Mouse (Mus musculus): ENCODE results near the gene Pacs2.

Gene Pacs2

GRCm38 (mm10) chr12:113042543-113042942, 28.2 kb downstream of the Pacs2 start:
- DNase-seq (ENCODE audit: low spot score in 2 of 2), result no peak

- DNase-seq (ENCODE audit: low spot score in 2 of 2), result peak; percentile 22 to 36
Measured at GRCm38 (mm10) chr12:113044916-113045677, 30.8 kb downstream of the Pacs2 start.

- DNase-seq (ENCODE audit: low spot score in 2 of 2), result no peak
Measured at GRCm38 (mm10) chr12:113046861-113047260, 32.6 kb downstream of the Pacs2 start.

- DNase-seq (ENCODE audit: low spot score in 2 of 2), result no peak
Measured at GRCm38 (mm10) chr12:113048103-113048502, 33.8 kb downstream of the Pacs2 start.

- DNase-seq (ENCODE audit: low spot score in 2 of 2), result peak; percentile 55 to 68
Measured at GRCm38 (mm10) chr12:113049836-113050235, 35.5 kb downstream of the Pacs2 start.

- peak; percentile 33 to 40 for DNase-seq (ENCODE audit: low spot score in 2 of 2)
Measured at GRCm38 (mm10) chr12:113050671-113051070, 36.4 kb downstream of the Pacs2 start.

- DNase-seq (ENCODE audit: low spot score in 2 of 2), result no peak
Measured at GRCm38 (mm10) chr12:113051628-113052403, 37.5 kb downstream of the Pacs2 start.

- DNase-seq (ENCODE audit: low spot score in 2 of 2), result no peak
Measured at GRCm38 (mm10) chr12:113056089-113056488, 41.8 kb downstream of the Pacs2 start.

GRCm38 (mm10) chr12:113060178-113060577, 45.9 kb downstream of the Pacs2 start:
- no peak for DNase-seq (ENCODE audit: low spot score in 2 of 2)

GRCm38 (mm10) chr12:113061606-113062005, 47.3 kb downstream of the Pacs2 start:
- DNase-seq (ENCODE audit: low spot score in 2 of 2), result no peak

GRCm38 (mm10) chr12:113062201-113062600, 47.9 kb downstream of the Pacs2 start:
- DNase-seq (ENCODE audit: low spot score in 2 of 2), result no peak

GRCm38 (mm10) chr12:113063700-113064099, 49.4 kb downstream of the Pacs2 start:
- no peak for DNase-seq (ENCODE audit: low spot score in 2 of 2)

- no peak for DNase-seq (ENCODE audit: low spot score in 2 of 2)
Measured at GRCm38 (mm10) chr12:113068002-113068401, 53.7 kb downstream of the Pacs2 start.

- DNase-seq (ENCODE audit: low spot score in 2 of 2), result no peak
Measured at GRCm38 (mm10) chr12:113069389-113069788, 55.1 kb downstream of the Pacs2 start.

GRCm38 (mm10) chr12:113071321-113071720, 57.0 kb downstream of the Pacs2 start:
- no peak for DNase-seq (ENCODE audit: low spot score in 2 of 2)

- no peak for DNase-seq (ENCODE audit: low spot score in 2 of 2)
Measured at GRCm38 (mm10) chr12:113071827-113072226, 57.5 kb downstream of the Pacs2 start.

- DNase-seq (ENCODE audit: low spot score in 2 of 2), result peak in 1 of 2 experiments; percentile 16
Measured at GRCm38 (mm10) chr12:113073420-113074328, 59.4 kb downstream of the Pacs2 start.

- DNase-seq (ENCODE audit: low spot score in 2 of 2), result peak; percentile 52 to 61
Measured at GRCm38 (mm10) chr12:113074329-113075062, 60.2 kb downstream of the Pacs2 start, which contains the start of gene Tex22. TSS of gene Tex22 (plus strand) at chr12:113074502.

- DNase-seq (ENCODE audit: low spot score in 2 of 2), result peak; percentile 79 to 89
Measured at GRCm38 (mm10) chr12:113075063-113075454, 60.8 kb downstream of the Pacs2 start.

GRCm38 (mm10) chr12:113075486-113075885, 61.2 kb downstream of the Pacs2 start:
- no peak for DNase-seq (ENCODE audit: low spot score in 2 of 2)

GRCm38 (mm10) chr12:113087276-113087675, 73.0 kb downstream of the Pacs2 start:
- DNase-seq (ENCODE audit: low spot score in 2 of 2), result no peak

All from natural killer cell, adult 2 months (primary cell).